Mouse (Mus musculus) bone marrow macrophage, adult 2 months (primary cell): ENCODE measurements around the gene Mrpl19.

Experiments
- CTCF ChIP-seq: IDR thresholded peaks from 2 replicates; pipeline ENCODE4 v1.5.1; 2012; ENCODE audit warnings: low read depth, mild to moderate bottlenecking, low read length, moderate library complexity
- POLR2A ChIP-seq: IDR thresholded peaks from 2 replicates; pipeline ENCODE4 v1.6.1; 2012; ENCODE audit warnings: mild to moderate bottlenecking, low read depth, low read length, borderline replicate concordance

GRCm38 (mm10) chr6:81910302-81910855, 55.4 kb downstream of the Mrpl19 start:
- TF ChIP-seq POLR2A (no peak), CTCF (no peak)
